Mouse (Mus musculus): Measurements from ENCODE around the gene Cutal. TPM values are rescaled to one million over a fixed set of nuclear protein-coding genes. Genes with fewer than 3 reads are reported as not detected.

Gene Cutal
- polyA plus RNA-seq, 1 experiment from 2014 or later, result 1.7 TPM

DNA sequence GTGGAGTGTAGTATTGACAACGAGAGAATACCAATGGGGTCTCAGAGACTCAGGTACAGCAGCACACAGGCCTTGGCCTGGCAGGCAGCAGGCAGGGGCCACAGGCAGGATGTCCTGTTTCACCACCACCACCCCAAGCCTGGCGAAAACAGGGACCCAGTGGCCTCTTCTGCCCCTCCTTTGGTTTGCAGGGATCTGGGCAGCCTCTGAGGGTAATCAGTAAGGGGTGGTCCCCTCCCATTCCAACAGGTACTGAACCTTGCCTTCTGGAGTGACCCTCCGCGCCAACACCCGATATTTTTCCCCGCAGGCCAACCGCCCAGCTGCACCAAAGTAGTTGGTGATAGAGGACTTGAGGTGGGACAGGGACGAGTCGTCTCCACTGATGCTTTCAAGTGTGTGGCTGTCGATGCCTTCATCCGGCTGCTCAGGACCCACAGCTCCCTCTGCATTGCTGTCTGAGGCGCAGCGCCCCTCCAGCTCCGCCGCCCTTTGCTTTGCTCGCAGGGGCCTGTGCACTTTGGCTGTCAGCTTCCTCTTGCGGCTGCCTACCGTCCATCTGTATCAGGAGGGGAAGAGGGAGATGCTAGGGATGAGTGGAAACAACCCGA lies 21.4 kb downstream of the Cutal start:
- no peak for ATAC-seq (ENCODE audit: insufficient read depth, low FRiP score, low read depth)
- 80% methylated on average over 19 of the region's 19 CpGs for WGBS
- no peak overlapping the region for H3K4me3 ChIP-seq (replicated peaks)

GRCm38 (mm10) chr2:34896821-34897460 lies 22.7 kb downstream of the Cutal start:
- no peak for ATAC-seq (ENCODE audit: insufficient read depth, low FRiP score, low read depth)
- Histone ChIP-seq H3K9ac (no peak overlapping the region), H3K4me3 (replicated peaks) (no peak overlapping the region), H3K27me3 (replicated peaks) (no peaks in the 10 kb centered on the region), H3K4me2 (no peak overlapping the region), H3K9me3 (no peaks in the 10 kb centered on the region), H3K36me3 (no peaks in the 10 kb centered on the region), H3K4me1 (no peaks in the 10 kb centered on the region), H3K27ac (no peak overlapping the region)
- 82% methylated on average over 17 of the region's 17 CpGs for WGBS

More for the DNA sequence above, 21.4 kb downstream of the Cutal start:
- Histone ChIP-seq H3K27me3 (replicated peaks) (no peaks in the 10 kb centered on the region), H3K9me3 (no peaks in the 10 kb centered on the region), H3K4me1 (no peaks in the 10 kb centered on the region), H3K27ac (no peak overlapping the region), H3K9ac (no peak overlapping the region), H3K36me3 (no peaks in the 10 kb centered on the region), H3K4me2 (no peak overlapping the region)

GRCm38 (mm10) chr2:34897820-34898219 lies 23.6 kb downstream of the Cutal start:
- Histone ChIP-seq H3K27ac (no peak overlapping the region), H3K9ac (no peak overlapping the region), H3K9me3 (no peaks in the 10 kb centered on the region), H3K4me3 (replicated peaks) (no peak overlapping the region), H3K4me1 (no peaks in the 10 kb centered on the region), H3K36me3 (no peaks in the 10 kb centered on the region), H3K4me2 (no peak overlapping the region), H3K27me3 (replicated peaks) (no peaks in the 10 kb centered on the region)
- ATAC-seq (ENCODE audit: insufficient read depth, low FRiP score, low read depth), result no peak
- WGBS, result 24% methylated on average over 10 of the region's 10 CpGs

GRCm38 (mm10) chr2:34899682-34900081 lies 25.5 kb downstream of the Cutal start:
- Histone ChIP-seq H3K4me1 (peaks cover 8% of the 10 kb centered on the region; the same call in 1 of the 2 replicates), H3K4me2 (no peak overlapping the region), H3K9ac (no peak overlapping the region), H3K27me3 (replicated peaks) (no peaks in the 10 kb centered on the region), H3K4me3 (replicated peaks) (no peak overlapping the region), H3K9me3 (no peaks in the 10 kb centered on the region), H3K27ac (no peak overlapping the region), H3K36me3 (no peaks in the 10 kb centered on the region)
- WGBS, result 86% methylated on average over 11 of the region's 11 CpGs
- no peak for ATAC-seq (ENCODE audit: insufficient read depth, low FRiP score, low read depth)

- H3K36me3 ChIP-seq, result no peaks in the 10 kb centered on the region
- H3K9me3 ChIP-seq, result no peaks in the 10 kb centered on the region
- 88% methylated on average over 1 of the region's 1 CpGs for WGBS
- H3K4me1 ChIP-seq, result peaks cover 8% of the 10 kb centered on the region; the same call in 1 of the 2 replicates
- H3K27me3 ChIP-seq (replicated peaks), result no peaks in the 10 kb centered on the region
- H3K9ac ChIP-seq, result no peak overlapping the region
- H3K4me3 ChIP-seq (replicated peaks), result no peak overlapping the region
- no peak for ATAC-seq (ENCODE audit: insufficient read depth, low FRiP score, low read depth)
- no peak overlapping the region for H3K27ac ChIP-seq
- H3K4me2 ChIP-seq, result no peak overlapping the region
These were observed 26.2 kb downstream of the Cutal start for GRCm38 (mm10) chr2:34900412-34900811.

DNA sequence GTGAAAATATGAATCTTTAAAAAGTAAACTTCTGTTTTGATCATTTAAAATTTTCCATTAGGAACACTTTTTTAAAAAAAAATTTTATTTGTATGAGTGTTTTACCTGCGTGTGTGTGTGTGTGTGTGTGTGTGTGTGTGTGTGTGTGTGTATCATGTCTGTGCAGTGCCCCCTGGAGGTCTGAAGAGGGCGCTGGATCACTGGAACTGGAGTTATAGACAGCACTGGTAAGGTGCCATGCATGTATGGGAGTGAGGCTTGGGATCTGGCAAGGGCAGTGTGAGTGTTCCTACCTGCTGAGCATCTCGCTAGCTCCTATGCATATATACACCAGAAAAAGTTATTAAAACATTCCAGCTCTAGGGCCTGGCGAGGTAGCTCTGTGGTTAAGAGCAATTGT lies 27.5 kb downstream of the Cutal start:
- 72% methylated on average over 4 of the region's 4 CpGs for WGBS
- H3K4me3 ChIP-seq (replicated peaks), result no peak overlapping the region

DNA sequence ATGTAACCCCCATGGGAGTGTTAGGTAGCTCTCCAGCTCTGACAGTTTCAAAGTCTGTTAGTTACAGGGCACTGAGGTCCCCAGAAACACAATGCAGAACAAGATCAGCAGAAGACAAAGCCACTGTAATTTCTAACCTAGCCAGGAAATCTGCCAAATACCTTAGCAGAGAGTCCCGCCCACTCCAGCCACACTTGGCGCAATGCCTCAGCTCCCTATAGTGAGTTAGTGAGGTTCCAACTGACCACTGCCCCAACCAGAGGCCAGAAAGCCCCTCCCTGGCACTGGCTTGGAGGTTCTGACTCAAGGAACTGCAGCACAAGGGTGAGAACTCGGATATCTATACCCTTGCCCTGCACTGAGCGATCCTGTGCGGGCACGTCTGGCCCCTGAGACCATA lies 28.5 kb downstream of the Cutal start:
- WGBS, result 81% methylated on average over 6 of the region's 6 CpGs
- Histone ChIP-seq H3K27ac (no peak overlapping the region), H3K4me1 (peaks cover 8% of the 10 kb centered on the region; the same call in 1 of the 2 replicates), H3K27me3 (replicated peaks) (no peaks in the 10 kb centered on the region), H3K9me3 (no peaks in the 10 kb centered on the region), H3K36me3 (no peaks in the 10 kb centered on the region), H3K4me3 (replicated peaks) (no peak overlapping the region), H3K4me2 (no peak overlapping the region), H3K9ac (no peak overlapping the region)
- ATAC-seq (ENCODE audit: insufficient read depth, low FRiP score, low read depth), result no peak

More for the DNA sequence above, 27.5 kb downstream of the Cutal start:
- Histone ChIP-seq H3K27me3 (replicated peaks) (no peaks in the 10 kb centered on the region), H3K9me3 (no peaks in the 10 kb centered on the region), H3K9ac (no peak overlapping the region), H3K4me1 (peaks cover 8% of the 10 kb centered on the region; the same call in 1 of the 2 replicates), H3K4me2 (no peak overlapping the region), H3K27ac (no peak overlapping the region), H3K36me3 (no peaks in the 10 kb centered on the region)
- no peak for ATAC-seq (ENCODE audit: insufficient read depth, low FRiP score, low read depth)

GRCm38 (mm10) chr2:34903191-34903590 lies 29.0 kb downstream of the Cutal start:
- Histone ChIP-seq H3K4me3 (replicated peaks) (no peak overlapping the region), H3K27me3 (replicated peaks) (no peaks in the 10 kb centered on the region), H3K9me3 (no peaks in the 10 kb centered on the region), H3K4me2 (no peak overlapping the region), H3K27ac (no peak overlapping the region), H3K4me1 (peaks cover 8% of the 10 kb centered on the region; the same call in 1 of the 2 replicates), H3K9ac (no peak overlapping the region), H3K36me3 (no peaks in the 10 kb centered on the region)
- 85% methylated on average over 7 of the region's 7 CpGs for WGBS
- no peak for ATAC-seq (ENCODE audit: insufficient read depth, low FRiP score, low read depth)

- Histone ChIP-seq H3K27me3 (replicated peaks) (no peaks in the 10 kb centered on the region), H3K9me3 (no peaks in the 10 kb centered on the region), H3K36me3 (no peaks in the 10 kb centered on the region), H3K9ac (no peak overlapping the region), H3K4me3 (replicated peaks) (no peak overlapping the region), H3K27ac (peak overlapping the region; percentile 57), H3K4me1 (peaks cover 8% of the 10 kb centered on the region; the same call in 1 of the 2 replicates), H3K4me2 (peak overlapping the region; percentile 72; the same call in 1 of the 2 replicates)
- WGBS, result 66% methylated on average over 4 of the region's 4 CpGs
- ATAC-seq (ENCODE audit: insufficient read depth, low FRiP score, low read depth), result no peak
These were observed 29.6 kb downstream of the Cutal start for GRCm38 (mm10) chr2:34903652-34904405.

DNA sequence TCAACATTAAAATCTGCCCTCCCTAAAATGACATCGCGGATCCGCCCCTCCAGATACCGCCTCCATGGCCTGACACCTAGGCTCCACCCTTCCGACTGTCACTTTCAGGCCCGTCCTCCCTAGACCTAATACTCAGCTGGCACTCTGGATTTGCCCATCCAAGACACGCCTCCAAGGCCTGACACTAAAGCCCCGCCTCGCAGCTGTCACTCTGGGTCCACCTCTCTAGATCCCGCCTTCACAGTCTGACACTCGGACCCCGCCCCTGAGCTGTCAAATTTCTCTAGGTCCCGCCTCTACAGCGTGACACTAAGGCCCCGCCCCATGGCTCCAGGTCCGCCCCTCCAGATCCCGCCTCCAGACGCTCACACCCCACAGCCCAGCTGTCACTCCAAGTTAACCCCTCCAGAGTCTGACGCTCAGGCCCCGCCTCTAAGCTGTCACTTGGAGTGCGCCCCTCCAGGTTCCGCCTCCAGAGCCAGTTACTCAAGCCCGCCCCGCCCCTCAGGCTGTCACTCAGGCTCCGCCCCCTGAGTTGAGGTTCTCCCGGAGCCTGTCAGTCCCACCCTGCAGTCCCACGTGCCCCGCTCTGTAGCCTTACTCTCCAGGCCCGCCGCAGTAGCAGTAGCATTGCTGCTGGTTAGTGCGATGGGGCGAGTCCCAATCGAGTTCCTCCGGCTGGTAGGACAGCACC lies 30.8 kb downstream of the Cutal start:
- Histone ChIP-seq H3K9me3 (no peaks in the 10 kb centered on the region), H3K4me2 (peak overlapping the region; percentile 72), H3K36me3 (no peaks in the 10 kb centered on the region), H3K4me3 (replicated peaks) (peak overlapping the region; percentile 35), H3K27me3 (replicated peaks) (no peaks in the 10 kb centered on the region), H3K9ac (no peak overlapping the region), H3K4me1 (peaks cover 8% of the 10 kb centered on the region; the same call in 1 of the 2 replicates), H3K27ac (peak overlapping the region; percentile 57; the same call in 1 of the 2 replicates)
- ATAC-seq (ENCODE audit: insufficient read depth, low FRiP score, low read depth), result peak; percentile 96
- WGBS, result under 1% methylated on average over 34 of the region's 34 CpGs

- Histone ChIP-seq H3K4me2 (no peak overlapping the region), H3K4me3 (replicated peaks) (no peak overlapping the region), H3K27me3 (replicated peaks) (no peaks in the 10 kb centered on the region), H3K27ac (no peak overlapping the region), H3K9me3 (no peaks in the 10 kb centered on the region), H3K4me1 (peaks cover 8% of the 10 kb centered on the region; the same call in 1 of the 2 replicates), H3K36me3 (no peaks in the 10 kb centered on the region), H3K9ac (no peak overlapping the region)
- no peak for ATAC-seq (ENCODE audit: insufficient read depth, low FRiP score, low read depth)
- WGBS, result 57% methylated on average over 6 of the region's 6 CpGs
These were observed 32.2 kb downstream of the Cutal start for GRCm38 (mm10) chr2:34906426-34906825.
